Mouse (Mus musculus): ENCODE results near the gene Letmd1. TPM values are rescaled to one million over a fixed set of nuclear protein-coding genes. Genes with fewer than 3 reads are reported as not detected.

Gene Letmd1
- polyA plus RNA-seq, 2 experiments: 27.9 to 62.4 TPM

- Histone ChIP-seq H3K36me3 (ENCODE audit: control insufficient read depth, insufficient read depth, low read length) (no peaks in the 10 kb centered on the region), H3K4me3 (replicated peaks; ENCODE audit: low read length) (peak overlapping the region; percentile 93), H3K4me1 (ENCODE audit: control insufficient read depth, insufficient read depth, low read length) (peaks cover 18% of the 10 kb centered on the region), H3K9me3 (ENCODE audit: control insufficient read depth, low read length) (no peaks in the 10 kb centered on the region), H3K9ac (ENCODE audit: low read depth, low read length, severe bottlenecking) (peak overlapping the region; percentile 84), H3K27ac (replicated peaks; ENCODE audit: low read depth, low read length) (no peak overlapping the region), H3K27me3 (ENCODE audit: control insufficient read depth, insufficient read depth, low read length) (no peaks in the 10 kb centered on the region), H3K4me2 (replicated peaks; ENCODE audit: low read depth, low read length, severe bottlenecking) (peak overlapping the region; percentile 89)
- TF ChIP-seq POLR2A (IDR thresholded peaks at IDR 0.05; ENCODE audit: borderline replicate concordance, extremely low read depth, insufficient read depth, insufficient read length): no peak
- DNase-seq (ENCODE audit: low spot score): no peak
- peak; percentile 38; the same call in 1 of the 2 replicates for ATAC-seq (ENCODE audit: low FRiP score, low read depth)
- WGBS: under 1% methylated on average over 28 of the region's 44 CpGs
These were observed 46.3 kb upstream of the Letmd1 start for GRCm38 (mm10) chr15:100422476-100422875.

- peak; percentile 80; the same call in 1 of the 2 replicates for TF ChIP-seq POLR2A (IDR thresholded peaks at IDR 0.05; ENCODE audit: borderline replicate concordance, extremely low read depth, insufficient read depth, insufficient read length)
- H3K9me3 ChIP-seq (ENCODE audit: control insufficient read depth, low read length): no peaks in the 10 kb centered on the region
- peak overlapping the region; percentile 93 for H3K4me3 ChIP-seq (replicated peaks; ENCODE audit: low read length)
- H3K4me1 ChIP-seq (ENCODE audit: control insufficient read depth, insufficient read depth, low read length): peaks cover 18% of the 10 kb centered on the region
- peak overlapping the region; percentile 89 for H3K4me2 ChIP-seq (replicated peaks; ENCODE audit: low read depth, low read length, severe bottlenecking)
- no peaks in the 10 kb centered on the region for H3K27me3 ChIP-seq (ENCODE audit: control insufficient read depth, insufficient read depth, low read length)
- DNase-seq (ENCODE audit: low spot score): peak; percentile 93
- peak; percentile 98 for ATAC-seq (ENCODE audit: low FRiP score, low read depth)
- H3K36me3 ChIP-seq (ENCODE audit: control insufficient read depth, insufficient read depth, low read length): no peaks in the 10 kb centered on the region
- no peak overlapping the region for H3K27ac ChIP-seq (replicated peaks; ENCODE audit: low read depth, low read length)
- under 1% methylated on average over 64 of the region's 65 CpGs for WGBS
- peak overlapping the region; percentile 84 for H3K9ac ChIP-seq (ENCODE audit: low read depth, low read length, severe bottlenecking)
These were observed 45.6 kb upstream of the Letmd1 start for GRCm38 (mm10) chr15:100422899-100423860.

GRCm38 (mm10) chr15:100423916-100424315 is 44.9 kb upstream of the Letmd1 start:
- Histone ChIP-seq H3K9me3 (ENCODE audit: control insufficient read depth, low read length) (no peaks in the 10 kb centered on the region), H3K27me3 (ENCODE audit: control insufficient read depth, insufficient read depth, low read length) (no peaks in the 10 kb centered on the region), H3K4me3 (replicated peaks; ENCODE audit: low read length) (peak overlapping the region; percentile 93), H3K9ac (ENCODE audit: low read depth, low read length, severe bottlenecking) (peak overlapping the region; percentile 43; the same call in 1 of the 2 replicates), H3K4me2 (replicated peaks; ENCODE audit: low read depth, low read length, severe bottlenecking) (peak overlapping the region; percentile 89), H3K4me1 (ENCODE audit: control insufficient read depth, insufficient read depth, low read length) (peaks cover 18% of the 10 kb centered on the region), H3K36me3 (ENCODE audit: control insufficient read depth, insufficient read depth, low read length) (no peaks in the 10 kb centered on the region), H3K27ac (replicated peaks; ENCODE audit: low read depth, low read length) (no peak overlapping the region)
- 1% methylated on average over 14 of the region's 14 CpGs for WGBS
- DNase-seq (ENCODE audit: low spot score) (no peak), ATAC-seq (ENCODE audit: low FRiP score, low read depth) (no peak)
- TF ChIP-seq POLR2A (IDR thresholded peaks at IDR 0.05; ENCODE audit: borderline replicate concordance, extremely low read depth, insufficient read depth, insufficient read length): no peak

GRCm38 (mm10) chr15:100424396-100425122 is 44.3 kb upstream of the Letmd1 start, which contains the start of gene Slc11a2:
Slc11a2 (minus strand) TSS chr15:100425072.
- H3K9me3 ChIP-seq (ENCODE audit: control insufficient read depth, low read length): no peaks in the 10 kb centered on the region
- H3K27ac ChIP-seq (replicated peaks; ENCODE audit: low read depth, low read length): no peak within 1 kb of the TSS
- TF ChIP-seq POLR2A (IDR thresholded peaks at IDR 0.05; ENCODE audit: borderline replicate concordance, extremely low read depth, insufficient read depth, insufficient read length): no peak
- peak within 1 kb of the TSS; percentile 43; the same call in 1 of the 2 replicates for H3K9ac ChIP-seq (ENCODE audit: low read depth, low read length, severe bottlenecking)
- WGBS: 7% methylated on average over 17 of the region's 17 CpGs
- ATAC-seq (ENCODE audit: low FRiP score, low read depth) (no peak), DNase-seq (ENCODE audit: low spot score) (no peak)
- no peaks in the 10 kb centered on the region for H3K36me3 ChIP-seq (ENCODE audit: control insufficient read depth, insufficient read depth, low read length)
- peak within 1 kb of the TSS; percentile 89 for H3K4me2 ChIP-seq (replicated peaks; ENCODE audit: low read depth, low read length, severe bottlenecking)
- H3K4me1 ChIP-seq (ENCODE audit: control insufficient read depth, insufficient read depth, low read length): peaks cover 14% of the 10 kb centered on the region
- no peaks in the 10 kb centered on the region for H3K27me3 ChIP-seq (ENCODE audit: control insufficient read depth, insufficient read depth, low read length)
- peak within 1 kb of the TSS; percentile 93 for H3K4me3 ChIP-seq (replicated peaks; ENCODE audit: low read length)

GRCm38 (mm10) chr15:100428296-100428905 is 40.4 kb upstream of the Letmd1 start:
- no peak overlapping the region for H3K4me2 ChIP-seq (replicated peaks; ENCODE audit: low read depth, low read length, severe bottlenecking)
- no peak overlapping the region for H3K27ac ChIP-seq (replicated peaks; ENCODE audit: low read depth, low read length)
- H3K9me3 ChIP-seq (ENCODE audit: control insufficient read depth, low read length): no peaks in the 10 kb centered on the region
- H3K27me3 ChIP-seq (ENCODE audit: control insufficient read depth, insufficient read depth, low read length): no peaks in the 10 kb centered on the region
- no peak overlapping the region for H3K4me3 ChIP-seq (replicated peaks; ENCODE audit: low read length)
- no peak for TF ChIP-seq POLR2A (IDR thresholded peaks at IDR 0.05; ENCODE audit: borderline replicate concordance, extremely low read depth, insufficient read depth, insufficient read length)
- ATAC-seq (ENCODE audit: low FRiP score, low read depth): peak; percentile 75
- H3K9ac ChIP-seq (ENCODE audit: low read depth, low read length, severe bottlenecking): no peak overlapping the region
- DNase-seq (ENCODE audit: low spot score): peak; percentile 67
- H3K36me3 ChIP-seq (ENCODE audit: control insufficient read depth, insufficient read depth, low read length): no peaks in the 10 kb centered on the region
- peaks cover 6% of the 10 kb centered on the region; the same call in 1 of the 2 replicates for H3K4me1 ChIP-seq (ENCODE audit: control insufficient read depth, insufficient read depth, low read length)
- WGBS: 61% methylated on average over 13 of the region's 13 CpGs

All from limb, embryonic 14.5 days (tissue).